Mouse (Mus musculus) stomach, embryonic 16.5 days (tissue): ENCODE data around the gene Sag. TPM values are rescaled to one million over a fixed set of nuclear protein-coding genes. Genes with fewer than 3 reads are reported as not detected.

Source experiments
- ATAC-seq: fragments of 200-750 bp; cut with Nextera tagmentation; 2 replicates; pipeline ENCODE4 v1.8.0; 2017; ENCODE audit warnings: moderate number of reproducible peaks, moderate TSS enrichment; ENCODE audit not compliant: insufficient read depth, low FRiP score
- H3K27ac ChIP-seq: fragments of 300-500 bp; sonication (generic); 2 replicates; pipeline ENCODE4 v1.5.1; 2014; ENCODE audit warnings: low read length
- H3K27me3 ChIP-seq: fragments of 300-500 bp; sonication (generic); 2 replicates; pipeline ENCODE4 v1.6.1; 2014; ENCODE audit warnings: low read length, control low read depth, mixed read lengths; ENCODE audit not compliant: control insufficient read depth, insufficient read depth
- H3K36me3 ChIP-seq: fragments of 300-500 bp; sonication (generic); 2 replicates; pipeline ENCODE4 v1.6.1; 2014; ENCODE audit warnings: low read length; ENCODE audit not compliant: control insufficient read depth, insufficient read depth
- H3K4me1 ChIP-seq: fragments of 300-500 bp; sonication (generic); 2 replicates; pipeline ENCODE4 v1.6.1; 2014; ENCODE audit warnings: low read length, control low read depth, mixed read lengths; ENCODE audit not compliant: control insufficient read depth, insufficient read depth
- H3K4me2 ChIP-seq: fragments of 300-500 bp; sonication (generic); 2 replicates; pipeline ENCODE4 v1.6.1; 2014; ENCODE audit warnings: low read depth, low read length, mixed read lengths
- H3K4me3 ChIP-seq: fragments of 300-500 bp; sonication (generic); replicated peaks from 2 replicates; pipeline ENCODE4 v1.5.1; 2014; ENCODE audit warnings: mild to moderate bottlenecking, low read length
- H3K9ac ChIP-seq: fragments of 300-500 bp; sonication (generic); 2 replicates; pipeline ENCODE4 v1.6.1; 2014; ENCODE audit warnings: low read length
- H3K9me3 ChIP-seq: fragments of 300-500 bp; sonication (generic); replicated peaks from 2 replicates; pipeline ENCODE4 v1.6.1; 2016; ENCODE audit warnings: low read length, control low read depth; ENCODE audit not compliant: control insufficient read depth
- WGBS: fragments of 180-500 bp; shearing (Covaris S2); extraction: QIAGEN DNeasy Blood & Tissue Kit; methylation state at CpG from one replicate; pipeline ENCODE4 v1.1.7; 2014; 5-methylcytosine and 5-hydroxymethylcytosine counted together
- polyA plus RNA-seq: library from polyadenylated mRNA; unstranded; fragments of >200 nt; fragmentation: Nextera tagmentation; extraction: Ambion mirVana; gene quantifications from 2 replicates; pipeline ENCODE4 v1.2.1, GENCODE M21; 2015

The Sag gene
- polyA plus RNA-seq, 1 experiment from 2014 or later = 1.4 TPM

DNA sequence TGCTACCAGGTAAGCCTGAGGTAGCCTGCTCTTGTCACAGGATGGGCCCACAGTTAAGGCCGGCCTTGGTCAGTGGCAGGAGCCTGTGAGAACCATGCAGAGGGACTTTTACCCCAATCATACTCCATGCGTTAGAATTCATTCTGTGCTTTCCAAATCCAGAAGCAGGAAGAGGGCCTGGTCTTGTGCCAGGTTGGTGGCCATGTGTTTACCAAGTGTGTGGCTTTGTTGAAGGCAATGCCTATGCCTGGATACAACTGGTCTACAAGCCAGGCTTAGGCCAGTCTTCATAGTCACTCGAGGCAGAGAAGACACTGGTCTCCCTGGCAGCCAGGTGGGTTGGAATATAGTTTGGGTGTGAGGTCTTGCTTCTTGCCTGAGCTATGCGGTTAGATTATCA, 88.2 kb downstream of the Sag start:
- ATAC-seq = no peak
- H3K4me2 ChIP-seq = no peak overlapping the region
- H3K36me3 ChIP-seq = no peaks in the 10 kb centered on the region
- no peaks in the 10 kb centered on the region for H3K27me3 ChIP-seq
- H3K9me3 ChIP-seq = no peaks in the 10 kb centered on the region
- 73% methylated on average over 4 of the region's 4 CpGs for WGBS
- no peak overlapping the region for H3K4me3 ChIP-seq
- H3K9ac ChIP-seq = no peak overlapping the region
- H3K4me1 ChIP-seq = peaks cover 3% of the 10 kb centered on the region; the same call in 1 of the 2 replicates
- peak overlapping the region; percentile 25; the same call in 1 of the 2 replicates for H3K27ac ChIP-seq

DNA sequence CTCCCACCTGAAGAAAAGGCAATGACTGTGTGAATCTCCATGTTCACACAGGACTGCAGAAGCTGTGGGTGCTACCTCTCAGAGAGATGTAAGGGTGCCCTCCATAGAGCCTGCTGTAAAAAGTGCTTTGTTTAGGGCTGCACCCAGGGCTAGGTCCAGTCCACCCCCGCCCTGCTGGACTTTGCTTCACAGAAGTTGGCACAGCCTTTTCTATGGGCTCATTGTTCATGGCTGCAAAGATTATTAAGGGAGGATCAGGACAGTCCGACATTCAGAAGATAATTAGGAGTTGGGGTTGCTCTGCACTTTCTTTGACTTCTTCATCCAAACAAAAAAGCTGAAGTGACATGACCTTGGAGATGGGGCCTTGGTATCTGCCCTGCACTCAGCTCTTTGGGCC, 89.0 kb downstream of the Sag start:
- no peak overlapping the region for H3K4me2 ChIP-seq
- ATAC-seq = peak; percentile 81
- peak overlapping the region; percentile 44 for H3K27ac ChIP-seq
- no peak overlapping the region for H3K4me3 ChIP-seq
- H3K4me1 ChIP-seq = peaks cover 3% of the 10 kb centered on the region; the same call in 1 of the 2 replicates
- H3K36me3 ChIP-seq = no peaks in the 10 kb centered on the region
- H3K27me3 ChIP-seq = no peaks in the 10 kb centered on the region
- no peak overlapping the region for H3K9ac ChIP-seq
- no peaks in the 10 kb centered on the region for H3K9me3 ChIP-seq
- 67% methylated on average over 2 of the region's 2 CpGs for WGBS

DNA sequence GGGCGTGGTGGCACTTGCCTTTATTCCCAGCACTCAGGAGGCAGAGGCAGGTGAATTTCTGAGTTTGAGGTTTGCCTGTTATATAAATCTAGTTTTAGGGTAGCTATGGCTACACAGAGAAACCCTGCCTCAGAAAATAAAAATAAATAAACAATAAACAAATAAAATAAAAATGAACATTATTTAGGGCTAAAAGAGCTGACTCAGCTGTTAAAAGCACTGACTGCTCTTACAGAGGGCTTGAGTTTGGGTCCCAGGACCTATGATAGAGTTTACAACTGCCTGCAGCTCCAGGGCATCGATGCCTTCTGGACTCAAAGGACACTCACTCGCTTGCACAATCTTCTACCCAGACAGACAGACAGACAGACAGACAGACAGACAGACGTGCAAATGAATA, 89.9 kb downstream of the Sag start:
- no peaks in the 10 kb centered on the region for H3K9me3 ChIP-seq
- no peak overlapping the region for H3K27ac ChIP-seq
- 93% methylated on average over 4 of the region's 4 CpGs for WGBS
- no peak overlapping the region for H3K4me3 ChIP-seq
- no peak overlapping the region for H3K9ac ChIP-seq
- H3K4me2 ChIP-seq = no peak overlapping the region
- H3K27me3 ChIP-seq = no peaks in the 10 kb centered on the region
- ATAC-seq = no peak
- no peaks in the 10 kb centered on the region for H3K36me3 ChIP-seq
- H3K4me1 ChIP-seq = peaks cover 3% of the 10 kb centered on the region; the same call in 1 of the 2 replicates

Other genes with a start within 250 kb of the Sag start
- 11.5 and 12.6 TPM in 2 replicates for gene Ngef, start 229.8 kb upstream of the Sag start, polyA plus RNA-seq
- gene Inpp5d, start 183.4 kb upstream of the Sag start, polyA plus RNA-seq = 6.3 and 8.6 TPM in 2 replicates
- 26.4 and 28.9 TPM in 2 replicates for gene Atg16l1, start 47.8 kb upstream of the Sag start, polyA plus RNA-seq
- gene Dgkd, start 49.6 kb downstream of the Sag start, polyA plus RNA-seq = 30.0 and 30.7 TPM in 2 replicates
- gene Usp40, start 204.9 kb downstream of the Sag start, polyA plus RNA-seq = 31.8 and 31.9 TPM in 2 replicates